Mouse (Mus musculus) adrenal gland (tissue): ENCODE data around the gene Cux1.

Experiments
- intact Hi-C: fragments of 180-260 bp; cut with DNase I; formaldehyde crosslinking; loops from one replicate; pipeline ENCODE4 v1.15.1; 2025

The Cux1 gene

GRCm38 (mm10) chr5:136449801-136450200 is 117.5 kb downstream of the Cux1 start:
- intact Hi-C loops = no loop called here

GRCm38 (mm10) chr5:136445967-136446366 is 121.3 kb downstream of the Cux1 start:
- intact Hi-C loops = no loop called here

- intact Hi-C loops = no loop called here
Observed at GRCm38 (mm10) chr5:136442238-136443187, 124.8 kb downstream of the Cux1 start.

- intact Hi-C loops = no loop called here
Observed at GRCm38 (mm10) chr5:136429647-136430046, 137.6 kb downstream of the Cux1 start.

- intact Hi-C loops = no loop called here
Observed at GRCm38 (mm10) chr5:136428498-136429060, 138.7 kb downstream of the Cux1 start.

- intact Hi-C loops = no loop called here
Observed at GRCm38 (mm10) chr5:136427772-136428497, 139.4 kb downstream of the Cux1 start.

GRCm38 (mm10) chr5:136427121-136427771 is 140.0 kb downstream of the Cux1 start:
- intact Hi-C loops = no loop called here

- intact Hi-C loops = no loop called here
Observed at GRCm38 (mm10) chr5:136422948-136423347, 144.3 kb downstream of the Cux1 start.

- intact Hi-C loops = no loop called here
Observed at GRCm38 (mm10) chr5:136421885-136422284, 145.4 kb downstream of the Cux1 start.

GRCm38 (mm10) chr5:136421316-136421715 is 146.0 kb downstream of the Cux1 start:
- intact Hi-C loops = no loop called here

GRCm38 (mm10) chr5:136420342-136420741 is 146.9 kb downstream of the Cux1 start:
- intact Hi-C loops = no loop called here

- intact Hi-C loops = no loop called here
Observed at GRCm38 (mm10) chr5:136417891-136418290, 149.4 kb downstream of the Cux1 start.

- intact Hi-C loops = no loop called here
Observed at GRCm38 (mm10) chr5:136414479-136414878, 152.8 kb downstream of the Cux1 start.

GRCm38 (mm10) chr5:136410681-136411181 is 156.6 kb downstream of the Cux1 start:
- intact Hi-C loops = no loop called here

GRCm38 (mm10) chr5:136406357-136406756 is 160.9 kb downstream of the Cux1 start:
- intact Hi-C loops = no loop called here

GRCm38 (mm10) chr5:136403565-136403961 is 163.7 kb downstream of the Cux1 start:
- intact Hi-C loops = no loop called here

GRCm38 (mm10) chr5:136402622-136403564 is 164.4 kb downstream of the Cux1 start:
- intact Hi-C loops = no loop called here

GRCm38 (mm10) chr5:136398706-136399105 is 168.6 kb downstream of the Cux1 start:
- intact Hi-C loops = no loop called here

GRCm38 (mm10) chr5:136396699-136397098 is 170.6 kb downstream of the Cux1 start:
- intact Hi-C loops = no loop called here

- intact Hi-C loops = no loop called here
Observed at GRCm38 (mm10) chr5:136396256-136396655, 171.0 kb downstream of the Cux1 start.
